7 mouse cellular contexts compared by ENCODE assay signal in the genomic region with DNA sequence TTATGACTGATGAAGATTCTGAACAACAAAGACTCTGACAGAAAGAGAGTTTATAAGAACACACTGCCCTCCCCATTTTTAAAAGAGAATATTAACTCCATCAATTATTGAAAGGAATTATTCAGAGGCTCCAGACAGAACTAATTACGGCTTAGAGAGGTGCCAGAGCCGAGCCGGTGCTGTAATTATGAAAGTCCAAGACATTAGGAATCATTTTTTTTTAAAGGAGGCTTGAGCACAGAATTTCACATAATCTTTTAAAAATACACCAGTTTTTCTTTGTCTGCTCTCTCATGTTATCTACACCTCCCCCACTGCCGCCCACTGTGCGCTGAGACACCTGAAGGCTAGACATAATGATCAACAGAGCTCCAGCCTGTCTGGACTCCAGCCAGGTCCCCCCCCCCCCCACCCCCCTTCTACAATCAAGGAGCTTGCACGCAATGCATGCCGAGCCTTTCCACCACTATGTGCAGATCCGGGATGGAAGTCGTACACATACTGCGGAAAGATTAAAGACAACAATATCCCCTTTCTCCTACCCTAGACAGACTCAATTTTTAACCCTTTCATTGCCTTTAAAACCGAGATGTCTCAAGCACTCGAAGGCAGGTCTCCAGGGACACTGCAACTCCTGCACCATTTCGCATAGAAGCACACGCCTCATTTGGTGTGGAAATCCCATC.
A peak's percentile ranks its signal among the peaks of the same experiment; 100 is the strongest.
DNase-seq lines count a peak whose midpoint lies in the region; ATAC-seq lines count a peak whose summit lies in the region.

No protein-coding gene starts in this region.

- H3K4me3 ChIP-seq in forebrain, embryonic 16.5 days (replicated peaks; ENCODE audit: low read length), result peak overlapping the region; percentile 93
- peak overlapping the region; percentile 81 for H3K4me3 ChIP-seq in hindbrain, embryonic 15.5 days

- WGBS in forebrain, embryonic 16.5 days, result 0% methylated on average over 14 of the region's 14 CpGs
- WGBS in hindbrain, embryonic 15.5 days, result under 1% methylated on average over 14 of the region's 14 CpGs

- no peaks in the 10 kb centered on the region for H3K9me3 ChIP-seq in forebrain, embryonic 16.5 days (ENCODE audit: control insufficient read depth, low read length)
- no peaks in the 10 kb centered on the region for H3K9me3 ChIP-seq in hindbrain, embryonic 15.5 days

- peaks cover 11% of the 10 kb centered on the region for H3K4me1 ChIP-seq in forebrain, embryonic 16.5 days (replicated peaks; ENCODE audit: control insufficient read depth, insufficient read depth, low read length)
- peaks cover 28% of the 10 kb centered on the region for H3K4me1 ChIP-seq in hindbrain, embryonic 15.5 days (replicated peaks)

- DNase-seq in adrenal gland, postnatal 14 days, result peak; percentile 51
- DNase-seq in cerebellum, adult 11-12 months, result peak; percentile 73
- DNase-seq in left cerebral cortex, adult 8-10 months (ENCODE audit: low spot score in 2 of 2), result peak; percentile 45 to 54
- peak; percentile 55 to 64 for DNase-seq in lung, postnatal 4 days
- DNase-seq in retina, postnatal 7 days (ENCODE audit: low read depth, low spot score), result peak; percentile 67

- peak overlapping the region; percentile 49 for H3K4me2 ChIP-seq in forebrain, embryonic 16.5 days (ENCODE audit: low read length)
- H3K4me2 ChIP-seq in hindbrain, embryonic 15.5 days, result peak overlapping the region; percentile 67

- peak overlapping the region; percentile 84 for H3K9ac ChIP-seq in forebrain, embryonic 16.5 days (replicated peaks; ENCODE audit: low read depth, low read length)
- H3K9ac ChIP-seq in hindbrain, embryonic 15.5 days, result peak overlapping the region; percentile 85

- no peaks in the 10 kb centered on the region for H3K36me3 ChIP-seq in forebrain, embryonic 16.5 days (ENCODE audit: control insufficient read depth, insufficient read depth)
- no peaks in the 10 kb centered on the region for H3K36me3 ChIP-seq in hindbrain, embryonic 15.5 days

- peak overlapping the region; percentile 99 for H3K27ac ChIP-seq in forebrain, embryonic 16.5 days (ENCODE audit: low read length)
- peak overlapping the region; percentile 91 for H3K27ac ChIP-seq in hindbrain, embryonic 15.5 days (replicated peaks)

- ATAC-seq in forebrain, embryonic 16.5 days, result peak; percentile 83
- ATAC-seq in hindbrain, embryonic 15.5 days (ENCODE audit: low FRiP score, low read depth), result peak; percentile 87

- H3K27me3 ChIP-seq in forebrain, embryonic 16.5 days (replicated peaks; ENCODE audit: control insufficient read depth, insufficient read depth, low read length), result no peaks in the 10 kb centered on the region
- no peaks in the 10 kb centered on the region for H3K27me3 ChIP-seq in hindbrain, embryonic 15.5 days

Comparison
In these comparisons a context has a peak if more than half of its experiments do, and no peak if none do; other contexts are left out.
1. Peak in every context shown above with its lines: DNase-seq, ATAC-seq, H3K4me3 ChIP-seq and H3K27ac ChIP-seq.